Mouse (Mus musculus): ENCODE data around the gene Rab3c.
A peak's percentile ranks its signal among the peaks of the same experiment; 100 is the strongest.

The Rab3c gene

DNA sequence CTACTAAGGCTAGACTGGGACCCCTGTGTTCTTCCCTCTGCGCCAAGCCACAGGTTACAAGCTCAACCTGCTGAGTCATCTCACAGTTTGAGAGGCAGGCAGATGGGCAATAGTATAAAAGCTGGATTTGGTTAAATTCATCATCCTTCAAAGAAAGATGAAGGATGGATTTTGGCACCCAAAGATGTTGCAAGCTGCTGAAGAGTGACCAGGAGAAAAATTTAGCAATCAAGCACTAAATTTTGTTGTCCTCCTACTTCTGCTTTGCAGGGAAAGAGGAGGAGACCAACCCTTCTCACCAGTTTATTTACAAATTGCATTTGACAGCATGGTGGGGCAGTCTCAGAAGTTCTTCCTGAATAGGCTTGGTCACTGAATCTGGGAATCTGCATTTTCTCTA is 90.8 kb downstream of the Rab3c start:
- no peak for DNase-seq (ENCODE audit: low spot score)

DNA sequence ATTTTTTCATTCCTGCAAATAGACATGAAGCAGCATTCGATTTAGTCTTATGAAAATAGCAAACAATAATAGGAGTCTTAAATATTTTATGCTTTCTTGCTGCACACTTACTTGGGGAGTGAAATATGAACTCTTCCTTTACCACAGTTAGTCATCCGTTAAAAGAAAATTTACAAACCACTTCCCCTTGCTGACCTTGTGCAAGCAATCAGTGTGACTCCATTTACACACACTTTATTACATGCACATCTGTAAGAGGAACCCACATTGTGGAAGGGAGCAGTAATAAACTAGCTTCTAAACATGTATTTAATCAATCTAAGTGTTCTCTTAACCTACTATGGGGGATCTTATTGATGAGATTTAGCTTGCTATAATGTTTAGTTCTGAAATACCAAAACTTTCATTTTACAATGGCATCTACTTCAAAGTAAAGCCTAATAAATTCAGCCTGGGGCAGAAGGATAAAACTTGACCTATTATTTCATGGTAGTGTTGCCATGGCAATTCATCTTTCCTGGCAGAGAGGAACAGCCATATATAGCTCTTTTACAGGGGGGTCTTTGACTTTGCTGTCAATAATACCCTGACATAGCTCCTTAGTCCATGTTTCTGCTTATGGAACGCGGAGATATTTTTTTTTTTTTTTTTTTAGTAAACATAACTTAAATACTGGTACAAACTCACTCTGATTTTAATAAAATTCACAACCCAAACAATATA is 95.7 kb downstream of the Rab3c start:
- no peak for DNase-seq (ENCODE audit: low spot score)

DNA sequence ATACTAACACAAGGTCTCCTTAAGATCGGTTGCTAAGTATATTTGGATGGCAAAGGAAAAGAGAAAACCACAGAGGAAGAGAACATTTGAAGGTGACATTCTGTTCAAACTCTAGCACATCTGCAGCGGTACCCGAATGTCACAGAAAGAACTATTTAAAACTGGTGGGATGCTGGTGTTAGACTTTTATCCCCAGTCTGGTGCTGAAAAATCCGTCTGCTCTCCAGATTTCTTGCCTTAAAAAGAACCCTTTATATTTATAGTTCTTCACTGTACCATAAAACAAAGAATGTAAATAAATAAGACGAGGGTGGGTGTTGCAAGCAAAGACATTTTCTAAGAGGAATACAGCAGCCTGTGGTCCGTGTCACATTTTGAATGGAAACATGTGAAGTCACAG is 105.1 kb downstream of the Rab3c start:
- no peak for DNase-seq (ENCODE audit: low spot score)

DNA sequence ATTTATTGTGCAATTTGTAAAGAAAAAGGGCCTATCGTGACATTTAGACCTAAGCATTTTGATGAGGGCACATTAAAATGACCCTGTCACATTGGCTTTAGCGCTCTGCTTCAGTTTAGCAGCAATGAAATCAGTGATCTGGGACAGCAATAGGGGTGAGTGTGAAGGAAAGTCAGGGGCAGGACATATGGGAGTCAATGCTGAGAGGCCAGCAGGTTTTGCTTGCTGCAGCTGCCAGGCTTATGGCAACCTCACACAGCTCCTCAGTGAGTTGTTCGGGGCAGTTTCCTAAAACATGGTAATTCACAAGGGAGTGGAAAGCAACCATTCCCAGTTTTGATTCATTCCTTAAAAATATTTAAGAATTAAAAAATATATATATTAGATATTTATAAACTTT is 111.1 kb downstream of the Rab3c start:
- no peak for DNase-seq (ENCODE audit: low spot score)

DNA sequence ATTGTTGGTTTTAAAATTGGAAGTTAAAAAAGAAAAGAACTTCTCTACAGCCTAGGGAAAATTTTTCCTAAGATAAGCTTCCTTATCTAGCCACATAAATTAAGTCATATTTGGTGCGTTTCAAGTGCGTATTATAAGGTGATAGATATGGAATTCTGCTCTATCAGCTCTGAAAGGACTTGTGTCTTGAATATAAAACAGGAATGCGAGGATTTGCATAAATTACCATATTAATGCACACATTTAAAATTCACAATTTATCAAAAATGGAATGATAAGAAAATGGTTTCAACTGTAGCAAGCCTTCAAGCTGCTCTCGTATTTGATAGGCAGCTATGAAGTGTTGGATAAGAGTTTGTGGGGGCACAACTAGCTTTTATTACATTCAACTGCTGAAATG is 111.6 kb downstream of the Rab3c start:
- no peak for DNase-seq (ENCODE audit: low spot score)

DNA sequence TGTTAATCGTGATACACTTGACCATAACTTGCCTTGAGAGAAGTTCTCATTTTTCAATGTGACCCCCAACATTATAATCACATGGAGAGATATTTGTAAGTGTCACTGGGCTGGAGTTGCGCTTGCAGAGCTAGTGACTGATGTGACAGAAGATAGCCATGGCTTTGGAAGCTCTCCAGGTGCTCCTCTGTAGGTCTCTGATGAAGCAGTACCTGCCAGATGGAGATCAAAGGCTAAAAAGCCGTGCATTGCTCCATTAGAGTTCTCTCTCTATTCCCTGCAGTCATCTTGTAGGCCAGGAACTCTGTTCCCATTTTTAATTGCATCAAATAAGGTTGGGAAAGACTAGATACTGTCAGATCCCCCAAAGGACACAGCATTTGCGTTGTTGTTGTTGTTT is 112.2 kb downstream of the Rab3c start:
- no peak for DNase-seq (ENCODE audit: low spot score)

DNA sequence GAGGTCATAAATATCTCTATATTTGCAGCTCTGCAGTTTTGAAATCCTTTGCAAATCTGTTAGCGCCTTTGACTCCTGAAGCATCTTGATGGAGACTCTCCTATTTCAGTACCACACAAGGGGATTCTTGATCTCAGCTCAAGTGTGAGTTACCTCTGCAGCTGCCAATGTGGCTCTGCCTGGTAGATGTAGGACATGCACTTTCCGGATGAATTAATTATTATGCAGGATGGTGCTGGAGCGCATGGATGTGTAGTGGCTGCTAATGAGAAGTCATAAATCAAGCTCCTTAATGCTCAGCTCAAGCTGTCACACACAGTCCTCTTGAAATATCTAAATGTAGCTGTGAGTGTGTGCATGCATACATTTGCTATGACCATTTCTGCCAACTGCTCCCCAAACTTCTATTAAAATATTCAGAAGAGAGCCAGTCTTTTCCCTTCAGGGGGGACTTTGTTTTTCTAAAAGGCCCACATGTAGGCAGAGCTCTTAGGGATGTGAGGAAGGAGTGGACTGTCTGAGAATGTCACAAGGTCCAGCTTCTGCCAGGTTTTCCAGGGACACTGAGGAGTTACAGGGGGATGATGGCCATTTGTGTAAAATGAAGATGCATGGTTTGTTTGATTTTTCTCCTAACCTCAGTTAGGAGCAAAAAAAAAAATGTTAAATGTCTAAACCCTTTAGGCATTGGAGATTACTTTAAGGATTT is 114.0 kb downstream of the Rab3c start:
- DNase-seq (ENCODE audit: low spot score): peak; percentile 64

DNA sequence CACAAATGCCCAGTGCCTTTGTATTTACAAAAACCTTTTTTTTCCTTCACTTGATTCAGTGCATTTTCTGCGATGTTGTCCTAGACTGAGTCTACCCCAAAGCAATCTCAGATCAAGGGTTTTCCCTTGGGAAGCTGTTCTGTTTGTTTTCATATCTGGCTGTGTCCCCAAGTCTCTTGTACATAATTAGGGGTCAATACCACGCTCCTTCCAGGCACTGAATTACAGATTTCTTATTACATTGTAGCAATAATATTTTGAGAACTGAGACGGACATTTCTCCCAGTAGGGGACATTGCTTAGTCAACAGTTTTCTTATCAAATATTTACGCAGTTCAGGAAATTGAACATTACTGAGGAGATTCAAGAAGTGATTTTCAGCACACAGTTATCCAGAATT is 120.8 kb downstream of the Rab3c start:
- DNase-seq (ENCODE audit: low spot score): no peak

DNA sequence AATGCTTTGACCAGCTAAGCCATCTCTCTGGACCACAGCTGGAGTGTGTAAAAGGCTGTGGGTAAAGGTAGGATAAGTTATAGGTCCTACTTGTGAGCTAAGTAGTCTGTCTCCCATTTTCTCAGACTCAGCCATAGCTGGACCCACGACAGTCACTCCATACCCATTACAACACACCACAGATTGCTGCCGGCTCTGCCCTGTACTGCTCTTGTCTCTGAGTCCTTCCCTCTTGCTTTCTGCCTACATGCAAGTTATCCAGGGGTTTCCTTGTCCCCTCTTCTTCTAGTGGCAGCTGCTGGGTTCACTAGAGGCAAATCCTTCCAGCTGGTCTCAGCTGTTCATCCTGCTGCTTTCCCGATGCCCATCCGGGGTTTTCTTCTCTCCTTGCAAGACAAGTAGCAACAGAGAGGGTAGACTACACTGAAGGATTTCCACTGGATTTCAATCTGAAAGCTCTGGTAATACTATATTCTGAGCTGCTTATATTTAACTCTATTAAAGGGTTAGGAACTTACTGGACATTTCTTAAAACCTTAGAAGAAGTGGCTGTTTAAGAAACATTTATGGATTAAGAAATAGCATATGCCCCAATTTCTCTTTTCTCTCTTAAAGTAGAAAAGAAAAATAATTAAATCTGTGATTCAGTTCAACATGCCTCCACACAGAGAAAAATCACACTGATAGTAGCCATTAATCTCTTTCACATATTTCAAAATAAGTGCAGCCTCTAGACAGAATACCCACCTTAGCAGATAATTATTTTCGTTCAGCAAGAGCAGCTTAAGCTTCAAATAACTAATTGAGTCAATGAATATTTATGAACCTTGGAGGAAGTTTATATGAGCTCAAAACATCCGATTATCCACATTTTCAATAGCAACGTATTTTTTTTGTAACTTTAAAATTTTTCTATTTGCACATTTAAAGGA is 121.9 kb downstream of the Rab3c start:
- DNase-seq (ENCODE audit: low spot score): no peak

DNA sequence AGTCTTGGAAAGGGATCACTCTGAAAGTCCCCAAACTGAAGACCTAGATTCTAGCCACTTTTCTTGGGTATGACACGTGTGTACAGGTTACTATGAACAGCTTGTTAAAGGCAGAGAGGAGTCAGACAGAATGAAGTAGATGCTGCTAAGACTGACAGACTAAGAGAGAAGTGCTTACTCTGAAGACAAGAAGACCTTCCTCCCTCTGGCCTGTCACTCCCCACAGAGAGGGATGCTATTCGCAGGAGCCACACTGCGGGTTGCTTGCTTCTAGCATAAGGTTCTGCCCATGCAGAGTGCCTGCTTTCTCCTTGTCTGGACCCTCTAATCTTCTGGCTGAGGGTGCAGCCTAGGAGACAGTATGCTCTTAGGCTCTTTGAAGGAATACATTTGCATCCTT is 135.3 kb downstream of the Rab3c start:
- DNase-seq (ENCODE audit: low spot score): no peak

DNA sequence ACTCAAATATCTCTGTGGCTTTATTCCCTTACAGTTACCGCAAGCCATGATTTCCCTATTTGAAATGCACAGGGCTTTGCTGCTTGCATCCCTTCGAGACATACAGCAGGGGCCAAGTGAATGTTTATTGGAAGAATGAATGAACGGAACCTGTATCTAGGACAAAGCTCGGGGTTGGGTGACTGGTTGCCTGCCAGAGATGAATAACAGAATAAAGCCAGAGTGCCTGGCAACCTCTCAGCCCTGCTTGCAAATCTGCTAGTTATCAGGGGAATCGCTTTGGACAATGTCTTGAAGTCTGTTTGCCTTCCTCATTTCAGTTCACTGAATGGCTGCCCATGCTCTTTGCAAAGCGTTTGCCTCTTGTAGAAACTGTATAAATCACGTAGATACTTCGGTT is 135.8 kb downstream of the Rab3c start:
- DNase-seq (ENCODE audit: low spot score): peak; percentile 74

DNA sequence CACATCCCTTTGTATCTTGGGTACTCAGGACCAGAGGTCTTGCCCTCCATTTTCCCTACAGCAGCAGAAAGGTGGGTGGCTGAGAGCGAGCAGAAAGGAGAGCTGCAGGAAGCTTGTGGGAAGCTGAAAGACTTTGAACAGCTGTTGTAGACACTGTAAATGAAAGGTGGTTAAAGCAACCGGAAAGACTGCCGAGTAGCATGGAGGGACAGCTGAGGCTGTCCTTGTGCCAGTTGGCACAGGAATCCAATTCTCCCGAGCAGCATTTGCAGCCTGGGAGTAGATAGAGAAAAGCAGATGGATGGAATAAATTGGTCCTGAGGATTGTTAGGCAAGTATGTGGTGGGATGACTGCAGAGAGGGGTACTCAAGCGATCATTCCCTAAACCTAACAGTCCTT is 141.5 kb downstream of the Rab3c start:
- DNase-seq (ENCODE audit: low spot score): no peak

DNA sequence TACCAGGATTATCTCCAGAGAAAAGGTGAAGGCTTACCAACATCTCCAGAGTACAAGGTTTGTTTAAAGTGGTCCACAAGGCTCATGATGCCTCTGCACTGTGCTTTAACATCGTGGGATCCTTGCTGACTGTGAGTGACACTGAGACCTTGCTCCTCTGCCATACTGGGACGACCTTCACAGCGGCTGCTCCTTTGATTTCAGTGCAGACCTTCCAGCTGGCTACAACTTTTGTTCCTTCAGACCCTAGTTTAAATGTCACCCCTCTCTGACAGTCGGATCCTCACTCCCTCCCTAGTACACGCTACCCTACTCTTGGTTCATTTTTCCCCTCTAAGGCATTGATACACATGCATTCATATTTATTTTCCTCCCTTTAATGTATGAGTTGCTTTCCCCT is 142.2 kb downstream of the Rab3c start:
- no peak for DNase-seq (ENCODE audit: low spot score)

DNA sequence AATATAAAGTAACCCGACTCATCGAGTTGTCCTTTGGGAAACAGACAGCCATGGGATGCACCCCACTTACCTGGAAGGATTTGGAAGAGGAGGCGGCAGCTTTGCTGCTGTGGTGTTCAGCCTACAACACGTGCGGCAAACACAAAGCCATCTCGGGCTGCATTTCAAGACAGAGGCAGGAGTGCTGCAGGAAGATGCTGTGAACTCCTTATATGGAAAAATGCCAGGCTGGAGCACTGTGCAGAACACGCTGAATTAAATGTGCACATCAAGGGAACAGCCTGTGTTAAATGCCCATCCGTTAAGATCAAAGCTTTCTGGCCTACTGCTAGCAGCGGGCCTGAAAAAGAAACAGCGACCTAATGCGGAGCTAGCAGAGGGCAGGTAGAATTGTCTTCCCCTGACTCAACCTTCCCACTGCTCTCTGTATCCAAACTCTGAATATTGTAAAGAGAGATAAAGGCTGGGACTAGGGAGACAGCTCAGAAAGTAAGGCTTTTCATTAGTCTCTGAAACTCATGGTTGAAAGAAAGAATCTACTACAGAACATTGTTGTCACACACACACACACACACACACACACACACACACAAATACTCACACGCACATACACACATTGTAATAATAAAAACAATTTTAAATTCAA is 153.1 kb downstream of the Rab3c start:
- DNase-seq (ENCODE audit: low spot score): no peak

DNA sequence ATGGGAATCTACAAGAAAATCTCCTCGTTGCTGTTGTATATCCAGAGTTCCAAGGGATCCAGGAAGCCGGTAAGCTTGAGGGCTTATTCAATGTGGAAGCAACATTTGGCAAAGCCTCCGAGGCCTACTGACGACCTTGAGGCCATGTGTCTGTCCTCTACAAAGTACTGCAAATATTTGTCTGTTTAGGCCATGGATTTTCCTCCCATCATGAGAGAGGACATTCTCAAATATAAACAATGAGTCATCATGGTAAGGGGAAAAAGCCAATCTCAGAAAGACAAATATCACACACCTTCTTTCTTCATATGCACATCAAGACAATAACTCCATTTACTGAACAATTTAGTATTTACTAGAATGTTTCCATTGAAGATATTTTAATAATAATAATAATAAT is 158.0 kb downstream of the Rab3c start:
- DNase-seq (ENCODE audit: low spot score): no peak

DNA sequence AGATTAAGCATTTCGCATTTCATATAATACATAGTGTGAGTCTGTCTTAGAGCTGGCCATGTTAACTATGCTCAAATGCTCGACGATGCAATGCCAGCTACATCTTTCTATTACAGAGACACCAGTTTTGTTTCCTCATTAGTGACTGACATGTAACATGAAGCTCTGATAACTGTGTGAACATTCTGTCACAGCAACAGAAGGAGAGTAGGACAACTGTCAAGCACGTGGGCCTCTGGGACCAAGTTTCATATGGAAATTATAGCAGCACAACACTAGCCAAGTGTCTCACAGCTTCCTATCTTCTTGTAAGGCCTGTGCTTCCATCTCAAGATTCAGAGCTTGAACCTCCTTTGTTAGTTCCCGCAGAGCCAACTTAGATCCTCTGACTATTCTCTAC is 163.9 kb downstream of the Rab3c start:
- no peak for DNase-seq (ENCODE audit: low spot score)

DNA sequence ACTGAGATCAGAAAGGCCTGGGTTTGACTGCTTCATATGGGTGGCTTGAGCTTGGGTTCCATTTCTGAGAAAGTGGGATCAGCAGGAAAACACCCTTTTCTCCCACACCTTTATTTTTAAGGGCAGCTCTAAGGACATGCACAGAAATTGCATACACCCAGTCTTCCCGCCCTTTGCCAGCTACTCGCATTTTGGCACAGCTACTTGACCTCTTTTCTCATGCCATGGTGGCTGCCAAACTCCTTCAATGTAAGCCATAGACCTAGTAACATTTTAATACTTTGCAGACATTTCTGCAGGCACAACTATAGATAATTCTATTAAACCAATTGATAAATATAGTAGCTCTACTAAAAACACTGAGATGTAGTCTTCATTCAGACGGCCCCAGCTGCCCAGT is 164.5 kb downstream of the Rab3c start:
- DNase-seq (ENCODE audit: low spot score): no peak

DNA sequence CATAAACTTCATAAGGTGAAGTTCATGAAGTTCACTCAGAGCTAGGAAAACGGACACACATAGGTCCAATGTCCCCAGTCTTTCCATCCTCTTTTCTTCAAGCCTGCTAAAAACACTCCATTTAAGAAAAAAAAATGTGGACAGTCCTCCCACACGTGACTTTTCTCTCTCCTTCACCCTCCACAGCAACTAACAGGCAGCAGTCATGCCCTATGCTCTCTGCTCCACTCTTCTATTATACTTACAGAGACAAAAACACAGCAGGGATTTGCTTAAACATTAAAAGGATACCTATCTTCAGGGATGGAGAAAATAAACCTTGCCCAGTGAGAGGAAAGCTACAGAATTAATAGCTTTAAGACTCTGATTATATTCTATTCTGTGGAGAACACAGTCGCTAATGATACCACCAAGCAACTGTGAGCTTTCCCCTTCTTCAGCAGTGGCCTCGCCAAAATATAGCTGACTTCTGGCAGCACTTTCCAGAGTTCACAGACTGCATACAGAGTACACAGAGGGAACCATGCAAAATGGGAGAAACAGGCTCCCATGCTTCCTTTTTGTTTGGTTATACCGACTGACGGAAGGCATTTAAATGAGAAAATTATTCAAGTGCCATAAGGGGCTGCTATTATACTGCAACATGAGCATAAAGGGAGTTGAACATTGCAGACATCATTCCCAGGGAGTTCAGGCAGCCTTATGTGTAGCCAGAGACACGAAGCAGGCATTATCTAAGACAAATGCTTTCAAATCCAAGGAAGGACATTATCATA is 165.7 kb downstream of the Rab3c start:
- DNase-seq (ENCODE audit: low spot score): no peak

DNA sequence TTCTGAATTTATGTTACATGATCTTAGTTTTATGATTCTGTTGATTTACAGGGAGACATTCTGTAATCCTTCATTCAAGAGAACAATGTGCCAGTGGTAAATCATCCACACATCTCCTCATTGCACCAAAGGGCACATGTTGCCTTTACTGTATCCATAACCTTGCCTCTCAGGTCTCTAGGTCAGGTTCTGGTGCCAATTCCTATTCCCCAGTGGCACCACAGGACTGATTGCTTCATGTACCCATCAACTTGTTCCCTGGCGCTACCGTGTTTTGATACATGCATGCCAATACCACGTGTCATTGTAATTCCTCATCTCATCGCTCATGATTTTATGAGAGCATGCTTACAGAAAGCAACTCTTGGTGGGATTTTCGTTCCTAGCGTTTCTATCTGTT is 167.1 kb downstream of the Rab3c start:
- DNase-seq (ENCODE audit: low spot score): no peak

DNA sequence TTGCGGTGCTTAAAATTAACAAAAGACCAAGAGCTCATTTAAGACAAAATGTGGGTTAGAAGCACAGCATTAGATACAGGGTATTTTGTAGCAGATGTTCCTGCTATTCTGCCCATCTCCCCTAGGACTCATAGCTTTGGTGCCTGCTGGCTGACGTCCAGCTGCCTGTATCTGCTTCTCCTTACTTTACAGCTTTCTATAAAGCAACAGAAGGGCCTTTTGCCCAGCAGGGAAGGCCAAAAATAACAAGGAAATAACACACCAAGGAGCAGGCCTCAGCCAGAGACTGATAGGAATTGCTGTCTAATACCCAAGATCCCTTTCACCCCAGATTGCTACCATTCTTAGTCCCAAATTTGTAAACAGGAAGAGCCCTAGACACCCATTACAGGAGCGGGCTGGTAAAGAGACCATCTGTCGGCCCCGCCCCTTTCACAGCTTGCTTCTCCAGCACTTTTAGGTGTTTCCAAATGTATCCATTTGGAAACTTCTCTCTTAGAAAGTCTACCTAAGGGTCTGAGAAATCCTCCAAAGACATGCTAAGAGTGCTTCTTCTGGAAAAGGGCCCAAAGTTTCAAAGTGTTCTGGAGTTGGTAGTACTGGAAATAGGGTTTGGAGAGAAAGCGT is 183.3 kb downstream of the Rab3c start:
- peak; percentile 86 for DNase-seq (ENCODE audit: low spot score)

DNA sequence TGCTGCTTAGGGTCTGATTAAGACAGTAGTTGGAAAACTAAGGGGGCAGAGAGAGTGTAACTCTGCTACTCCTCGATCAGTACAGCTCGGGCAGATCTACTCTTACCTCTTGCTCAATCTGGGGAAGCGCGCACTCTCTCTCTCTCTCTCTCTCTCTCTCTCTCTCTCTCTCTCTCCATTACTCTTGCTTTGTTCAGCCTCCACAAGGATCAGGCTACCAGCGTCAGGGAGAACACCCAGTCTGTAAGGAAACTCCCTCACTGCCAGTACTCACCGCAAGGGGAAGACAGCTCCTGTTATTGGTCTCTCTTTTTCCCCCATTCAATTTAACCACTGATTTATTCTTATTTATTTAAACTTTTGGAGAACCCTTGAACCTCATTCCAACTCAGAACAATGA is 185.8 kb downstream of the Rab3c start:
- DNase-seq (ENCODE audit: low spot score): no peak

All from MN1 (cell line).